Mouse (Mus musculus) heart, embryonic 14.5 days (tissue): ENCODE results near the gene Tgfbr3. TPM values are rescaled to one million over a fixed set of nuclear protein-coding genes. Genes with fewer than 3 reads are reported as not detected.

ENCODE experiments used
- ATAC-seq: fragments of 200-750 bp; cut with Nextera tagmentation; 2 replicates; pipeline ENCODE4 v1.8.0; 2017; ENCODE audit warnings: low read depth, moderate TSS enrichment; ENCODE audit not compliant: insufficient number of reproducible peaks, insufficient read depth, low FRiP score
- H3K27ac ChIP-seq, 2 experiments: fragments of 200-500 bp in 1 of 2; fragments of 300-500 bp in 1 of 2; sonication (generic) in 1 of 2; replicated peaks in 1 of 2; 2 replicates each; pipeline ENCODE4 v1.5.1; 2012 to 2014; ENCODE audit warnings: low read depth in 2 of 2, low read length in 2 of 2, control low read depth in 1 of 2, mild to moderate bottlenecking in 1 of 2, mixed read lengths in 1 of 2; ENCODE audit not compliant: control insufficient read depth in 1 of 2, insufficient read depth in 1 of 2
- H3K27me3 ChIP-seq: fragments of 300-500 bp; sonication (generic); 2 replicates; pipeline ENCODE4 v1.6.1; 2014; ENCODE audit warnings: mild to moderate bottlenecking, low read length, control low read depth; ENCODE audit not compliant: control insufficient read depth, insufficient read depth
- H3K36me3 ChIP-seq: fragments of 300-500 bp; sonication (generic); 2 replicates; pipeline ENCODE4 v1.6.1; 2014; ENCODE audit warnings: mild to moderate bottlenecking, control low read depth, low read length, mixed read lengths; ENCODE audit not compliant: control insufficient read depth, insufficient read depth
- H3K4me1 ChIP-seq, 2 experiments: fragments of 200-500 bp in 1 of 2; fragments of 300-500 bp in 1 of 2; sonication (generic) in 1 of 2; 2 replicates each; pipeline ENCODE4 v1.6.1; 2012 to 2014; ENCODE audit warnings: low read length in 2 of 2, control low read depth in 1 of 2, mixed read lengths in 1 of 2; ENCODE audit not compliant: control insufficient read depth in 2 of 2, insufficient read depth in 2 of 2
- H3K4me2 ChIP-seq: fragments of 300-500 bp; sonication (generic); 2 replicates; pipeline ENCODE4 v1.6.1; 2014; ENCODE audit warnings: mild to moderate bottlenecking, low read length
- H3K4me3 ChIP-seq, 2 experiments: fragments of 200-500 bp in 1 of 2; fragments of 300-500 bp in 1 of 2; sonication (generic) in 1 of 2; 2 replicates each; pipeline ENCODE4 v1.5.1; 2012 to 2014; ENCODE audit warnings: low read length in 2 of 2, mild to moderate bottlenecking in 2 of 2, control low read depth in 1 of 2, low read depth in 1 of 2, moderate library complexity in 1 of 2; ENCODE audit not compliant: control insufficient read depth in 1 of 2, insufficient read depth in 1 of 2
- H3K9ac ChIP-seq: fragments of 300-500 bp; sonication (generic); 2 replicates; pipeline ENCODE4 v1.6.1; 2014; ENCODE audit warnings: mild to moderate bottlenecking, low read length
- H3K9me3 ChIP-seq: fragments of 300-500 bp; sonication (generic); 2 replicates; pipeline ENCODE4 v1.6.1; 2016; ENCODE audit warnings: low read length, control low read depth; ENCODE audit not compliant: control insufficient read depth
- WGBS: fragments of 180-500 bp; shearing (Covaris S2); extraction: QIAGEN DNeasy Blood & Tissue Kit; methylation state at CpG from one replicate; pipeline ENCODE4 v1.1.7; 2014; 5-methylcytosine and 5-hydroxymethylcytosine counted together
- polyA plus RNA-seq: library from polyadenylated mRNA; unstranded; fragments of >200 nt; fragmentation: Nextera tagmentation; extraction: Ambion mirVana; gene quantifications from 2 replicates; pipeline ENCODE4 v1.2.1, GENCODE M21; 2014

Gene Tgfbr3
- polyA plus RNA-seq, 1 experiment from 2014 or later = 24.1 TPM

DNA sequence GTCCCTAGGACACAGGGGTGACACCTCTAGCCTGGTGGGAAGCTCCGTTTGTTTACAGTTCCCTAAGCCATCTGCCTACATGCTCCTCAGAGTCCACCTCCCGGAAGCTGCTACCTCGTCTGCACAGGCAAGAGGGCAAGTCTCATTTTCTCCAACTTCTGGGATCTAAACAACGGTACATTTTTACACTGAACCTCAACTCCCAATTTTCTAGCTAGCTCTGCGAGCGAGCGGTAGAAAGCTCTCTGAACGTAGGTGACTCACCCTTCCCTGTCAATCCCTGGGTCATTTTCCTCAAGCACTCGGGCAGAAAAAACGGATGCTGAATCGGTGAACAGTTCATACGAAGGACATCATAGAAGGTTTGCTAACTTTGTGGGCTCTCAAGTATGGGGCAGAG is 122.1 kb downstream of the Tgfbr3 start:
- ATAC-seq = no peak
- no peaks in the 10 kb centered on the region for H3K9me3 ChIP-seq
- peak overlapping the region; percentile 61 for H3K4me2 ChIP-seq
- H3K36me3 ChIP-seq = no peaks in the 10 kb centered on the region
- H3K9ac ChIP-seq = peak overlapping the region; percentile 56; the same call in 1 of the 2 replicates
- H3K27me3 ChIP-seq = no peaks in the 10 kb centered on the region
- H3K27ac ChIP-seq = peak overlapping the region; percentile 87
- peaks cover 22 to 28% of the 10 kb centered on the region in 2 experiments for H3K4me1 ChIP-seq
- 29% methylated on average over 12 of the region's 12 CpGs for WGBS
- H3K4me3 ChIP-seq = peak overlapping the region; percentile 8 to 11; a peak in 1 of 4 replicates

DNA sequence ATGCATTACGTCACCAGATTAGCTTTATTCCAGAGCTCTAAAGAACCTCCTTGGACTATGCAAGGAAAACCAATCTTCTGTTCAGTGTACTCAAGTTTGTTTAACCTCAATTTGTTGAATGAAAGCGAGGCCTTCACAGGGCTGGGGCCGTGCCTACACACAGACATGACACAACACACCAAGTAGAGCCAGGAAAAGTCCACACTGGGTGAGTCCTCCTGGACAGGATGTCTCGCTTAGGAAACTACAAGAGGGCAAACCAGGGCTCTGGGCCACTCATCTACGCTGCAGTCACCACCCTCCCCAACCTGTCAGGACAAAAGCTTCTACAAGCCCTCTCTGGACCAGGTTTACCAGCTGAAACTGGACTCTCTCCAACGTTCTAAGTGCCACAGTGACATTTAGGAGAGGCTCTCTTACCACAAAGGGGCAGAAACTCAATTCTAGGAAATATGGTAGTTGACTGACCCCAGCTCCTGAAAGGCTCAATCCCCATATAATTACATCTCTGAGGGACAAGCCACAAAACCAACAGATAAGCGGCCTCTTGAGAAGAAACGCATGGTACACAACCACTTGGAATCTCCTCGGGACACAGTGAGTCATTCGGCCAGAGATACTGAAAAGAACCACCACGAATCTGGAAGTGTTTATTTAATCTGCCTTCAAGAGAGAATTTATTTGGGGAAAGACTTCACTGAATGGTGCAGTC is 122.6 kb downstream of the Tgfbr3 start:
- Histone ChIP-seq H3K9me3 (no peaks in the 10 kb centered on the region), H3K27ac (peak overlapping the region; percentile 87), H3K4me1 (peaks cover 22 to 28% of the 10 kb centered on the region in 2 experiments), H3K4me2 (peak overlapping the region; percentile 61), H3K27me3 (no peaks in the 10 kb centered on the region), H3K9ac (peak overlapping the region; percentile 56; the same call in 1 of the 2 replicates), H3K36me3 (no peaks in the 10 kb centered on the region), H3K4me3 (peak overlapping the region in 1 of 2 experiments; percentile 8; a peak in 1 of 4 replicates)
- peak; percentile 40; the same call in 1 of the 2 replicates for ATAC-seq
- 29% methylated on average over 11 of the region's 11 CpGs for WGBS

DNA sequence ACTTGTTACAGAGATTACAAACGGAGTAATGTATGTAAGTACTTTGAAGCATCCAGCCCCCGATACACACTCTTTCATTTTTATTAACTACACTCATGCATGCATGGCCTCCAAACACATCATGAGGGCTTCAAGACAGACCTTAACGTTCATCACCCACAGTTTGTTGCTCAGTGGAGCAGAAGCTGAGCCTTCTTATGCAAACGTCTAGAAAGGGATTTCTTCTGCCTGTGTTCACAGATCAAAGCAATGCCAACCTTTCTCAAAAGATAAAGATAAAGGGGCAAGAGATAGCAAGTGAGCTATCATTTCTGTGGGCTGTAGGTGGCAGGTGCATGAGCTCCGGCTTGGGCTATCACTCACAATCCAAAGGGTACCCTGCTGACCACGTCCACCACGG is 123.7 kb downstream of the Tgfbr3 start:
- Histone ChIP-seq H3K4me3 (no peak overlapping the region), H3K27me3 (no peaks in the 10 kb centered on the region), H3K4me1 (peaks cover 22 to 28% of the 10 kb centered on the region in 2 experiments), H3K27ac (no peak overlapping the region), H3K9me3 (no peaks in the 10 kb centered on the region), H3K9ac (no peak overlapping the region), H3K4me2 (no peak overlapping the region), H3K36me3 (no peaks in the 10 kb centered on the region)
- no peak for ATAC-seq
- 82% methylated on average over 7 of the region's 7 CpGs for WGBS

DNA sequence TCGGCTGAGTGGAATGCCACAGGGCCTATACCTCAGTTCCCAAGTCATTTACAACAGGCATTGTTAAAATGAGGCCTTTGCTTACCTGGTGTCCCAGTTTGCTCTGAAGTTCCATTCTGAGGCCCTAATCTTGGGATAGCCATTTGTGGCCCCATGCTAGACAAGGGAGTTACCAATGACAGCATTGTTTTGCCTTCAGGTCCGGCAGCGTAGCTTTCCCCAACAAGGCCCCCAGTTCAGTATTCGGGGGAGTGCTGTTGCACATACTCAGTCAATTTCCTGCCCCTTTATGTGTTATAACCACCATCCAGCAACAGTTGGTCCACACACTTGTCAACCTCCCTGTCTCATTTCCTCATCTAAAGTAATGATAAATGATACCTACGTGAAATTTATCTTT is 124.2 kb downstream of the Tgfbr3 start:
- Histone ChIP-seq H3K4me2 (no peak overlapping the region), H3K9me3 (no peaks in the 10 kb centered on the region), H3K27ac (no peak overlapping the region), H3K4me3 (no peak overlapping the region), H3K4me1 (peaks cover 22 to 28% of the 10 kb centered on the region in 2 experiments), H3K27me3 (no peaks in the 10 kb centered on the region), H3K9ac (no peak overlapping the region), H3K36me3 (no peaks in the 10 kb centered on the region)
- ATAC-seq = no peak
- 84% methylated on average over 5 of the region's 5 CpGs for WGBS

DNA sequence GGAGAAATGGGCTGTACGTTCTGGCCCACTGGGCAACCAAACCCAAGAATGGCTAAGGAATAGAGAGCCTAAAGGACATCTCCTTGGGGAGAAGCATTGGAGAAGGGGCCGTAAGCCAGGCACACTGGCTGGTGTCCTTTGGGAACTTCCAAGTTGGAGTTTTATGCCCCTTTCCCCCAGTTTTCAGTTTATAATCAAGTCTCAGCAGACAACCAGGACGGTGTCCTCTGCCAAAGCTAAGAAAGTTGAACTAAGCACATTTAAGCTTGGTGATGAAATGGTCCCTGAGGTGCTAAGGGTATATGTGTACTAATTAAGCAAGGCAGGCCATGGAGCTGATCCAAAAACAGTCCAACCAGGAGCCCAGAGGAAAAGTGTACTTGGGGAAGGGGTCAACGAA is 124.6 kb downstream of the Tgfbr3 start:
- no peaks in the 10 kb centered on the region for H3K27me3 ChIP-seq
- ATAC-seq = no peak
- no peaks in the 10 kb centered on the region for H3K9me3 ChIP-seq
- H3K27ac ChIP-seq = no peak overlapping the region
- no peak overlapping the region for H3K4me3 ChIP-seq
- H3K36me3 ChIP-seq = no peaks in the 10 kb centered on the region
- WGBS = 82% methylated on average over 4 of the region's 4 CpGs
- H3K4me1 ChIP-seq = peaks cover 21 to 28% of the 10 kb centered on the region in 2 experiments
- no peak overlapping the region for H3K4me2 ChIP-seq
- no peak overlapping the region for H3K9ac ChIP-seq

DNA sequence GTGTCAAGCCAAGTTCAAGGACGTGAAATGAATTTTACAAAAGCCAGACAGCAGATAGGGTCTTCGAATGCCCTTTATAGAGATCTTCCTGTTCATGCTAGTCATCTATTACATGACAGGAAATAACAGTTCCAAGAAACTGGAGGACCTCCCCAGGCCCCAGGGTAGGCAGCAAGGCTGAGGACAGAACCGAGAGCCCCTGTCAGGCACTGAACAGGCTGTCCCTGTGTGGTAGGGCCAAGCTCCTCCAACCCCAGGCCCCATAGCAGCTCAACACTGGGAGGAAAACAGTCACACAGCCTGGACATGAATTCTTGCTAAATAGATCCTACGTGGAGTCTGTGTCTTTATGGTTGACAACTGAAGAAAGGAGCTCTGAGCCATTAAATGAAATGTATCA is 125.3 kb downstream of the Tgfbr3 start:
- H3K9ac ChIP-seq = no peak overlapping the region
- H3K36me3 ChIP-seq = no peaks in the 10 kb centered on the region
- H3K27ac ChIP-seq = no peak overlapping the region
- no peaks in the 10 kb centered on the region for H3K27me3 ChIP-seq
- no peak overlapping the region for H3K4me2 ChIP-seq
- H3K4me3 ChIP-seq = no peak overlapping the region
- no peaks in the 10 kb centered on the region for H3K9me3 ChIP-seq
- WGBS = 62% methylated on average over 4 of the region's 4 CpGs
- ATAC-seq = no peak
- peaks cover 20 to 31% of the 10 kb centered on the region in 2 experiments for H3K4me1 ChIP-seq

DNA sequence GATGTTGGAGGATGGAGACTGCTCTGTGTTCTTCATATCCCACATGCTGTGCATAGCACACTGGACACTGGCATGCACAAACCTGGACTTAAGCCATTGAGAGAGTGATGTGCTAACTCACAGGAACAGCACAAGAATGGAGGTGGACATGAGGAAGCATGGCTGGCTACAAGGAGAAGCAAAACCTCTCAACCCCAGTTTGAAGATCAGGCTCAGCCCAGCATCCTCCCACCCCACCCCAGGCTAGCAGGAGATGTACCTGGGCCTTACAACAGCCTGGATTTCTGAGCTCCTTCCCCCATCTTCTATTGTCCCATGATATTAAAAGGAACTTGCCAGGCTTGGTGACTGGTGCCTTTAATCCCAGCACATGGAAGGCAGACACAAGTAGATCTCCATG is 126.1 kb downstream of the Tgfbr3 start:
- peaks cover 18 to 28% of the 10 kb centered on the region in 2 experiments for H3K4me1 ChIP-seq
- no peak overlapping the region for H3K4me2 ChIP-seq
- H3K36me3 ChIP-seq = no peaks in the 10 kb centered on the region
- H3K9me3 ChIP-seq = no peaks in the 10 kb centered on the region
- H3K27ac ChIP-seq = no peak overlapping the region
- no peak overlapping the region for H3K9ac ChIP-seq
- H3K27me3 ChIP-seq = no peaks in the 10 kb centered on the region
- no peak for ATAC-seq
- H3K4me3 ChIP-seq = no peak overlapping the region

DNA sequence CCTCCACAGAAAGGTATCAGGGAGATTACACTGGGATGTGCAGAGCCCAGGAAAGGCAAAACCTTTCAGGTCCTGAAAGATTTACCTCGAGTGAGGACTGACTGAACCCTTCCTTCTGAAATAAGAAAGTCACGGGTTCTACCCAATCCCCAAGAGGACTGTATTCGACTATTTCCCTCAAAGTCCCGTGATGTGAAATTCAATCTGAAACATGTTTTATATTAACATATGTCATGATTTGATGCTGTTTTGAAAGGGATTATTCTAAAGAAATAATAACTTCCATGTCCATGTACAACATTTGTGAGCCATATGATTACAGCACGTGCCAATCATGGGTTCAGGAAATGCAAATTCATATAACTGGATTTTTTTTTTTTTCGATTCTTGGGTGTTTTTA is 126.6 kb downstream of the Tgfbr3 start:
- no peaks in the 10 kb centered on the region for H3K36me3 ChIP-seq
- no peak overlapping the region for H3K4me2 ChIP-seq

More for the DNA sequence above, 126.6 kb downstream of the Tgfbr3 start:
- Histone ChIP-seq H3K27me3 (no peaks in the 10 kb centered on the region), H3K4me3 (no peak overlapping the region), H3K27ac (no peak overlapping the region), H3K9ac (no peak overlapping the region), H3K4me1 (peaks cover 15 to 23% of the 10 kb centered on the region in 2 experiments), H3K9me3 (no peaks in the 10 kb centered on the region)
- no peak for ATAC-seq
- 85% methylated on average over 6 of the region's 6 CpGs for WGBS
